Mouse (Mus musculus) heart, postnatal 0 days (tissue): ENCODE data around the gene Msh5. TPM values are rescaled to one million over a fixed set of nuclear protein-coding genes. Genes with fewer than 3 reads are reported as not detected.
"Not testable (repeated sequence)": the region's sequence is repeated elsewhere in the genome, so short reads cannot be mapped to it uniquely, and the experiment has no call there.

Source experiments
- ATAC-seq: fragments of 200-750 bp; cut with Nextera tagmentation; 2 replicates; pipeline ENCODE4 v1.8.0; 2017; ENCODE audit warnings: low read depth, moderate number of reproducible peaks, moderate library complexity; ENCODE audit not compliant: insufficient read depth
- DNase-seq: peaks from one replicate; pipeline ENCODE4 v3.0.0-alpha.2; 2016; ENCODE audit warnings: low spot score
- H3K27ac ChIP-seq: fragments of 300-500 bp; sonication (generic); 2 replicates; pipeline ENCODE4 v1.5.1; 2014; ENCODE audit warnings: low read depth, mild to moderate bottlenecking
- H3K27me3 ChIP-seq: fragments of 300-500 bp; sonication (generic); 2 replicates; pipeline ENCODE4 v1.6.1; 2014; ENCODE audit warnings: low read length, mixed read lengths; ENCODE audit not compliant: control insufficient read depth, insufficient read depth
- H3K36me3 ChIP-seq: fragments of 300-500 bp; sonication (generic); replicated peaks from 2 replicates; pipeline ENCODE4 v1.6.1; 2014; ENCODE audit warnings: low read length, mixed read lengths; ENCODE audit not compliant: control insufficient read depth, insufficient read depth
- H3K4me1 ChIP-seq: fragments of 300-500 bp; sonication (generic); 2 replicates; pipeline ENCODE4 v1.6.1; 2014; ENCODE audit warnings: antibody characterized with exemption; ENCODE audit not compliant: control insufficient read depth, insufficient read depth
- H3K4me2 ChIP-seq: fragments of 300-500 bp; sonication (generic); 2 replicates; pipeline ENCODE4 v1.6.1; 2014; ENCODE audit warnings: low read depth, mild to moderate bottlenecking, low read length, moderate library complexity
- H3K4me3 ChIP-seq: fragments of 300-500 bp; sonication (generic); 2 replicates; pipeline ENCODE4 v1.5.1; 2014; ENCODE audit warnings: low read depth, low read length
- H3K9ac ChIP-seq: fragments of 300-500 bp; sonication (generic); replicated peaks from 2 replicates; pipeline ENCODE4 v1.6.1; 2014; ENCODE audit warnings: low read depth, low read length, mixed read lengths
- H3K9me3 ChIP-seq: fragments of 300-500 bp; sonication (generic); replicated peaks from 2 replicates; pipeline ENCODE4 v1.6.1; 2016; ENCODE audit warnings: low read length; ENCODE audit not compliant: control insufficient read depth
- CTCF ChIP-seq: IDR thresholded peaks from 2 replicates; pipeline ENCODE4 v1.5.1; 2016; ENCODE audit warnings: antibody characterized with exemption, control low read depth, low read depth
- EP300 ChIP-seq: IDR thresholded peaks from 2 replicates; pipeline ENCODE4 v1.6.1; 2016; ENCODE audit warnings: antibody characterized with exemption, low read depth
- WGBS: fragments of 180-500 bp; shearing (Covaris S2); extraction: QIAGEN DNeasy Blood & Tissue Kit; methylation state at CpG from one replicate; pipeline ENCODE4 v1.1.7; 2014; 5-methylcytosine and 5-hydroxymethylcytosine counted together
- polyA plus RNA-seq: library from polyadenylated mRNA; unstranded; fragments of >200 nt; fragmentation: Nextera tagmentation; extraction: Ambion mirVana; gene quantifications from 2 replicates; pipeline ENCODE4 v1.2.1, GENCODE M21; 2015
- total RNA-seq: library from RNA; depleted of rRNA; stranded (reverse); fragments of >200 nt; gene quantifications from 2 replicates; pipeline ENCODE4 v1.2.3, GENCODE M21; 2014; ENCODE audit warnings: low replicate concordance

Gene Msh5
- total and polyA plus RNA-seq, 2 experiments from 2014 or later: 1.2 to 1.4 TPM

DNA sequence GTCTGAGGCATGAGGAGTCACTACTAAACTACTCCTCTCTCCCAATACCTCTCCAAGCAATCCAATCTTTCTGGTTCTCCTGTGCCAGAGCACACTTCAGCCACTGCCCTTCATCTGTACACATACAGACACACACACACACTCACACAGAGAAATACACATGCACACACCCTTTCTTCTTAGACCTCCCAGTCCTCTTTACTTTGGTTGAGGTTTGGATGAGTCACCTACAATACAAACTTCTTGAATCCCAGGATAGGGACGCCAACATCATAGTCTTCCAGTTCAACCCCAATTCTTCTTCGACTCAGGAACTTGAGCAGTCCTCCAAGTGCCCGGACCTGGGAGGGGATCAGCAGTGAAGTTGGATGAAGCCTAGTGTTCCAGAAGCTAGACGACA lies 2.8 kb downstream of the Msh5 start:
- Histone ChIP-seq H3K27me3 (no peaks in the 10 kb centered on the region), H3K36me3 (no peaks in the 10 kb centered on the region), H3K9ac (no peak overlapping the region), H3K4me1 (peaks cover 27% of the 10 kb centered on the region), H3K27ac (peak overlapping the region; percentile 93), H3K4me3 (no peak overlapping the region), H3K4me2 (no peak overlapping the region), H3K9me3 (no peaks in the 10 kb centered on the region)
- 66% methylated on average over 4 of the region's 4 CpGs for WGBS
- DNase-seq (no peak), ATAC-seq (no peak)
- TF ChIP-seq CTCF (no peak), EP300 (no peak)

DNA sequence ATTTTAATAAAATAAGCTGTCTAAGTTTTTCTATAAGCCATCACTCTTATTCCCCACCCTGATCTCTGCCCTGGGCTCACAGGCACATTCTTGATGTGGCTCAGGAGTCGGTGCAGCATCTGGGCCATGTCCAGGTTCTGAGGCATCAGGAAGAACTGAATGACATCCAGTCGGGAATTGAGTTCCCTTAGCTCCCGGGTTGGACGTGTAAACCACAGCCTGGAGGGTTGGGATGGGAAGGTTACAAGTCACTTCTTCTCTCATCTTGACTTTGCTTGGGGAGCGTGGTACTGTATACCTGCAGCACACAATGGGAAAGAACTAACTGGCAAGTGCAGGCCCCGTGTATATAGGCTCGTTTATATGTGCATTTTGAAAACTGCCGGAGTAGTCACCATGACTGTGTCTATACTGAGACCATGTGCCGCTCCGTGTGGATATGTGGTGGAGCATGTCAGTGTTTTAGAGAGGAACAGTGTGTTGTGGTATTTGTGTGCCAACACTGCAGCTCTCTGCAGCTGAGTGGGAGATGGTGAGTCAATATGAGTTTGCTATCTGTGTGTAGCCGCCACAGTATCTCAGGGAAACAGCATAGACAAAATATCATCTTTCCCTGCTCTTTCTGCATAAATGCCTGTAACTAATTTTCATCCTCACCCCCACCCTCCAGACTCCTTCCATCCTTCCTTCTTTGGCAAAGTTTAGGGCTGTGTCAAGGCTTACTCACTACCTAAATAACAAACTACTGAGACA lies 7.2 kb downstream of the Msh5 start:
- DNase-seq (no peak), ATAC-seq (no peak)
- Histone ChIP-seq H3K4me3 (no peak overlapping the region), H3K9ac (no peak overlapping the region), H3K4me1 (peaks cover 1% of the 10 kb centered on the region), H3K27me3 (no peaks in the 10 kb centered on the region), H3K4me2 (no peak overlapping the region), H3K27ac (no peak overlapping the region), H3K9me3 (no peaks in the 10 kb centered on the region), H3K36me3 (no peaks in the 10 kb centered on the region)
- TF ChIP-seq CTCF (no peak), EP300 (no peak)
- whole genome bisulfite sequencing: 77% methylated on average over 11 of the region's 11 CpGs

DNA sequence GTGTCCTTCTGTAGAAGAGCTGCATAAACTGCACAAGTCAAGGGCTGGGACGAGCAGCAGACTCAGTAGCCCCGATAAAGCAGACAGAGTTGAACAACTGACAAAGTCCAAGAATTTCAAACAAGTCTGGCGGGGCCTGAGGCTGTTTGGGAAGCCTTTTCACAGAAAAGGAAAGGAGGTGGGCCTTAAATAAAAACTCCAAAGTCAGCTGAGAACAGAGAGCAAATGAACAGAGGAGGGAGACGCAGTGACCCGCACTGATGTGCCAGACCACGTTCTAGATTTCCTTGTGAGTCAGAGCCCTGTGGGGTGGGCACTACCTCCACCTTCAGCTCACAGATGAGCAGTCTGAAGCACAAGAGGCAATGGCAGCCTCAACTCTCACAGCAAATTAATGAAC lies 11.6 kb downstream of the Msh5 start:
- Histone ChIP-seq H3K9me3 (no peaks in the 10 kb centered on the region), H3K4me2 (no peak overlapping the region), H3K9ac (no peak overlapping the region), H3K27ac (no peak overlapping the region), H3K4me3 (no peak overlapping the region), H3K27me3 (no peaks in the 10 kb centered on the region), H3K4me1 (no peaks in the 10 kb centered on the region), H3K36me3 (no peaks in the 10 kb centered on the region)
- TF ChIP-seq EP300: no peak
- TF ChIP-seq CTCF: no peak
- ATAC-seq (no peak), DNase-seq (no peak)
- WGBS: 75% methylated on average over 6 of the region's 6 CpGs

DNA sequence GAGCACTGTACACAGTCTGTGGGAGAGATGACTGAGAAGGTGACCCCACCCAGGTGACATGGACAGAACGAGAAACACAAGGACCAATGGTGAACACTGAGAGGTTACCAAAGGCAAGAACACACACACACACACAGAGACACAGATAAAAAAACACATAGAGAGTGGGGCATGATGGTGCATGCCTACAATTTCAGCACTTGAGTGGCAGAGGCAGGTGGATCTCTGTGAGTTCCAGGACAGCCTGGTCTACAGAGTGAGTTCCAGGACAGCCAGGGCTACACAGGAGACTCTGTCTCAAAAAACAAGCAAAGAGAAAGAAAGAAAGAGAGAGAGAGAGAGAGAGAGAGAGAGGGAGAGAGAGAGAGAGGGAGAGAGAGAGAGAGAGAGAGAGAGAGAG lies 12.8 kb downstream of the Msh5 start:
- ATAC-seq, H3K27me3 ChIP-seq, H3K9me3 ChIP-seq, H3K36me3 ChIP-seq, DNase-seq, H3K4me1 ChIP-seq, H3K9ac ChIP-seq, H3K4me3 ChIP-seq, H3K4me2 ChIP-seq, H3K27ac ChIP-seq: not testable (repeated sequence)
- 67% methylated on average over 1 of the region's 1 CpGs for WGBS

DNA sequence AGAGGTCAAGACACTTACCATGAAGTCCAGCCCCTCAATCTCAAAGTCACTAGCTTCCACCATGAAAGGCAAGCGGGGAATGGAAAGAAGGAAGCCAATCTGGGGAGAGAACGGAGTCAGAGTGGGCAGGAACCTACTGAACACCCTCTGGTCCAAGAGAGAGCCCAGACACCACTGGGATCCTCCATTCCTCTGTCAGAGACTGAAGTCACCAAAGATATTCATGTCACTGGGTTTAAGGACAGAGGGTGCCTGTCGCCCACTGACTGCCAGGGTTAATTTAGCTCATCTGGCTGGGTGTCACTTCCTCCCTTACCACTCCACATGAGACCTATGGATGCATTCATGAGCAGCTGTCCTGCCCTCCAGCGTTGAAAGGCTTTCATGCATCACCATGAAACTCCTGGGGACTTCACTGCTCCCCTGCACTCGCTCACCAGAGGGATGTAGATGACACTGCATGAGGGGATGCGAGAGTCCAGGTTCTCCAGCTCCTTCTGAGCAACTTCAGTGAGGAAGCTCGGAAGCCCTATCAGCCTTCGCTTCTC lies 14.1 kb downstream of the Msh5 start:
- ATAC-seq: no peak
- no peak for DNase-seq
- WGBS: 60% methylated on average over 8 of the region's 8 CpGs
- TF ChIP-seq CTCF (0 out of 2 replicates have a peak, but pooled peaks have one; percentile 3), EP300 (no peak)
- H3K4me2 ChIP-seq: no peak overlapping the region
- no peak overlapping the region for H3K9ac ChIP-seq
- no peak overlapping the region for H3K4me3 ChIP-seq
- H3K9me3 ChIP-seq: no peaks in the 10 kb centered on the region
- H3K27ac ChIP-seq: no peak overlapping the region
- H3K36me3 ChIP-seq: no peaks in the 10 kb centered on the region
- no peaks in the 10 kb centered on the region for H3K27me3 ChIP-seq
- H3K4me1 ChIP-seq: no peaks in the 10 kb centered on the region

DNA sequence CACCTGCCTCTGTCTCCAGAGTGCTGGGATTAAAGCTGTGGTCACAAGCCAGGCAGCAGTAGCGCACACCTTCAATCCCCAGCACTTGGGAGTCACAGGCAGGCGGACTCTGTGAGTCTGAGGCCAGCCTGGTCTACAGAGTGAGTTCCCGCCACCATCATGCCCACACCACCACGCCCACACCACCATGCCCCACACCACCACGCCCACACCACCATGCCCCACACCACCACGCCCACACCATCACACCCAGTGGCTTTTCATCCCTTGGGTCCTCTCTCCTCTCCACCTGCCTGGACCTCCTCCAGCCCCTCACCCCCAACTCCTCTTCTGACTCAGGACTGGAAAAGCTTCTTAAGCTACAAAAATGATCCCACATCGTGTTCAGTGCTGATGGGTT lies 14.7 kb downstream of the Msh5 start:
- TF ChIP-seq CTCF (no peak), EP300 (no peak)
- Histone ChIP-seq H3K9ac (no peak overlapping the region), H3K27ac (no peak overlapping the region), H3K27me3 (no peaks in the 10 kb centered on the region), H3K9me3 (no peaks in the 10 kb centered on the region), H3K4me1 (no peaks in the 10 kb centered on the region), H3K4me3 (no peak overlapping the region), H3K4me2 (no peak overlapping the region), H3K36me3 (no peaks in the 10 kb centered on the region)
- WGBS: 77% methylated on average over 7 of the region's 7 CpGs
- ATAC-seq (no peak), DNase-seq (no peak)
